Mouse (Mus musculus): ENCODE data around the gene Bri3. TPM values are rescaled to one million over a fixed set of nuclear protein-coding genes. Genes with fewer than 3 reads are reported as not detected.
A peak's percentile ranks its signal among the peaks of the same experiment; 100 is the strongest.

Bri3 gene
- total RNA-seq, 2 experiments from 2014 or later, result 149 to 160 TPM

GRCm38 (mm10) chr5:144426697-144427096, 182.5 kb downstream of the Bri3 start:
- DNase-seq, result no peak

- DNase-seq, result no peak
These were observed 183.6 kb downstream of the Bri3 start for GRCm38 (mm10) chr5:144427861-144428260.

- DNase-seq, result no peak
These were observed 187.2 kb downstream of the Bri3 start for GRCm38 (mm10) chr5:144431481-144431880.

- DNase-seq, result no peak
These were observed 195.2 kb downstream of the Bri3 start for GRCm38 (mm10) chr5:144439286-144440040.

GRCm38 (mm10) chr5:144441831-144442271, 197.6 kb downstream of the Bri3 start:
- no peak for DNase-seq

- DNase-seq, result no peak
These were observed 202.4 kb downstream of the Bri3 start for GRCm38 (mm10) chr5:144446475-144447225.

GRCm38 (mm10) chr5:144447226-144447616, 203.0 kb downstream of the Bri3 start:
- no peak for DNase-seq

- no peak for DNase-seq
These were observed 203.7 kb downstream of the Bri3 start for GRCm38 (mm10) chr5:144447975-144448374.

- DNase-seq, result no peak
These were observed 208.7 kb downstream of the Bri3 start for GRCm38 (mm10) chr5:144452776-144453455.

- peak; percentile 1 to 2 for DNase-seq
These were observed 213.5 kb downstream of the Bri3 start for GRCm38 (mm10) chr5:144457623-144458287.

- DNase-seq, result no peak
These were observed 222.8 kb downstream of the Bri3 start for GRCm38 (mm10) chr5:144466987-144467386.

- DNase-seq, result no peak
These were observed 228.8 kb downstream of the Bri3 start for GRCm38 (mm10) chr5:144473056-144473455.

- DNase-seq, result no peak
These were observed 235.5 kb downstream of the Bri3 start for GRCm38 (mm10) chr5:144479677-144480171.

- no peak for DNase-seq
These were observed 239.6 kb downstream of the Bri3 start for GRCm38 (mm10) chr5:144483659-144484375.

- DNase-seq, result peak in 1 of 2 experiments; percentile 50
These were observed 247.1 kb downstream of the Bri3 start for GRCm38 (mm10) chr5:144491308-144491707.

Other genes starting within 250 kb of the Bri3 start
- 10 to 100 TPM; 25.1 to 28.1 TPM for gene Ccz1, start 229.6 kb upstream of the Bri3 start, total RNA-seq (2021)
- not detected for gene Ocm, start 217.8 kb upstream of the Bri3 start, total RNA-seq (2021)
- gene Lmtk2, start 144.0 kb upstream of the Bri3 start, total RNA-seq (2021), result 10 to 100 TPM; 29.7 to 31.3 TPM
- under 1 TPM in 1 of 2 experiments, not detected in 1; 0.07 TPM for gene Bhlha15, start 54.2 kb upstream of the Bri3 start, total RNA-seq (2021)
- gene Tecpr1, start 20.8 kb upstream of the Bri3 start, total RNA-seq (2021), result 10 to 100 TPM; 27.1 to 27.3 TPM
- gene Baiap2l1, start 113.7 kb downstream of the Bri3 start, total RNA-seq (2021), result 1 to 10 TPM; 7.2 to 7.4 TPM